Mouse (Mus musculus) heart, embryonic 13.5 days (tissue): ENCODE measurements around the gene Fam189a1. TPM values are rescaled to one million over a fixed set of nuclear protein-coding genes. Genes with fewer than 3 reads are reported as not detected.
A peak's percentile ranks its signal among the peaks of the same experiment; 100 is the strongest.

Source experiments
- ATAC-seq: fragments of 200-750 bp; cut with Nextera tagmentation; 2 replicates; pipeline ENCODE4 v1.8.0; 2017; ENCODE audit warnings: moderate TSS enrichment; ENCODE audit not compliant: insufficient number of reproducible peaks, low FRiP score, low TSS enrichment; ENCODE audit errors: extremely low read depth
- H3K27ac ChIP-seq: fragments of 300-500 bp; sonication (generic); replicated peaks from 2 replicates; pipeline ENCODE4 v1.5.1; 2015; ENCODE audit warnings: moderate library complexity, mild to moderate bottlenecking, inconsistent platforms
- H3K27me3 ChIP-seq: fragments of 300-500 bp; sonication (generic); replicated peaks from 2 replicates; pipeline ENCODE4 v1.6.1; 2015; ENCODE audit warnings: mild to moderate bottlenecking, inconsistent platforms
- H3K36me3 ChIP-seq: fragments of 300-500 bp; sonication (generic); 2 replicates; pipeline ENCODE4 v1.6.1; 2015; ENCODE audit warnings: mild to moderate bottlenecking, inconsistent platforms
- H3K4me1 ChIP-seq: fragments of 300-500 bp; sonication (generic); 2 replicates; pipeline ENCODE4 v1.6.1; 2015; ENCODE audit warnings: inconsistent platforms
- H3K4me2 ChIP-seq: fragments of 300-500 bp; sonication (generic); 2 replicates; pipeline ENCODE4 v1.6.1; 2015; ENCODE audit warnings: inconsistent platforms, mild to moderate bottlenecking, moderate library complexity
- H3K4me3 ChIP-seq: fragments of 300-500 bp; sonication (generic); 2 replicates; pipeline ENCODE4 v1.5.1; 2015; ENCODE audit warnings: moderate library complexity, mild to moderate bottlenecking, inconsistent platforms
- H3K9ac ChIP-seq: fragments of 300-500 bp; sonication (generic); 2 replicates; pipeline ENCODE4 v1.6.1; 2015; ENCODE audit warnings: inconsistent platforms, mild to moderate bottlenecking, moderate library complexity
- H3K9me3 ChIP-seq: fragments of 300-500 bp; sonication (generic); 2 replicates; pipeline ENCODE4 v1.6.1; 2016; ENCODE audit warnings: inconsistent platforms
- WGBS: fragments of 180-500 bp; shearing (Covaris S2); methylation state at CpG from one replicate; pipeline ENCODE4 v1.1.7; 2015; ENCODE audit warnings: mixed read lengths; 5-methylcytosine and 5-hydroxymethylcytosine counted together
- polyA plus RNA-seq: library from polyadenylated mRNA; unstranded; fragments of >200 nt; fragmentation: Nextera tagmentation; extraction: Ambion mirVana; gene quantifications from 2 replicates; pipeline ENCODE4 v1.2.1, GENCODE M21; 2015

The Fam189a1 gene
- polyA plus RNA-seq, 1 experiment from 2014 or later, result 0.32 TPM

- no peak for ATAC-seq
- Histone ChIP-seq H3K4me2 (no peak overlapping the region), H3K27me3 (no peaks in the 10 kb centered on the region), H3K27ac (no peak overlapping the region), H3K9ac (no peak overlapping the region), H3K4me3 (no peak overlapping the region), H3K4me1 (peaks cover 28% of the 10 kb centered on the region), H3K36me3 (no peaks in the 10 kb centered on the region), H3K9me3 (no peaks in the 10 kb centered on the region)
- WGBS, result 44% methylated on average over 2 of the region's 2 CpGs
These were observed 54.7 kb downstream of the Fam189a1 start for GRCm38 (mm10) chr7:65101661-65102060.

GRCm38 (mm10) chr7:65097708-65098107 is 58.7 kb downstream of the Fam189a1 start:
- no peaks in the 10 kb centered on the region for H3K27me3 ChIP-seq
- peak overlapping the region; percentile 83 for H3K27ac ChIP-seq
- no peak overlapping the region for H3K9ac ChIP-seq
- ATAC-seq, result no peak
- peak overlapping the region; percentile 61 for H3K4me2 ChIP-seq
- peak overlapping the region; percentile 27 for H3K4me3 ChIP-seq
- H3K36me3 ChIP-seq, result no peaks in the 10 kb centered on the region
- no peaks in the 10 kb centered on the region for H3K9me3 ChIP-seq
- WGBS, result 40% methylated on average over 14 of the region's 14 CpGs
- H3K4me1 ChIP-seq, result peaks cover 40% of the 10 kb centered on the region

- Histone ChIP-seq H3K36me3 (no peaks in the 10 kb centered on the region), H3K4me3 (no peak overlapping the region), H3K9me3 (no peaks in the 10 kb centered on the region), H3K9ac (no peak overlapping the region), H3K4me2 (no peak overlapping the region), H3K4me1 (peaks cover 33% of the 10 kb centered on the region), H3K27me3 (no peaks in the 10 kb centered on the region), H3K27ac (peak overlapping the region; percentile 12; the same call in 1 of the 2 replicates)
- WGBS, result 37% methylated on average over 5 of the region's 5 CpGs
- ATAC-seq, result no peak; the same call in 1 of the 2 replicates
These were observed 60.7 kb downstream of the Fam189a1 start for GRCm38 (mm10) chr7:65095631-65096107.

- H3K9ac ChIP-seq, result no peak overlapping the region
- no peak overlapping the region for H3K4me3 ChIP-seq
- WGBS, result 67% methylated on average over 4 of the region's 4 CpGs
- peaks cover 26% of the 10 kb centered on the region for H3K4me1 ChIP-seq
- ATAC-seq, result no peak
- H3K36me3 ChIP-seq, result no peaks in the 10 kb centered on the region
- H3K9me3 ChIP-seq, result no peaks in the 10 kb centered on the region
- no peak overlapping the region for H3K4me2 ChIP-seq
- H3K27me3 ChIP-seq, result no peaks in the 10 kb centered on the region
- H3K27ac ChIP-seq, result no peak overlapping the region
These were observed 63.1 kb downstream of the Fam189a1 start for GRCm38 (mm10) chr7:65093314-65093713.

- Histone ChIP-seq H3K9me3 (no peaks in the 10 kb centered on the region), H3K27ac (no peak overlapping the region), H3K4me3 (no peak overlapping the region), H3K27me3 (no peaks in the 10 kb centered on the region), H3K4me1 (peaks cover 11% of the 10 kb centered on the region), H3K4me2 (no peak overlapping the region), H3K9ac (no peak overlapping the region), H3K36me3 (no peaks in the 10 kb centered on the region)
- no peak for ATAC-seq
- 75% methylated on average over 4 of the region's 4 CpGs for WGBS
These were observed 64.9 kb downstream of the Fam189a1 start for GRCm38 (mm10) chr7:65091486-65091885.

GRCm38 (mm10) chr7:65085972-65086371 is 70.4 kb downstream of the Fam189a1 start:
- Histone ChIP-seq H3K36me3 (no peaks in the 10 kb centered on the region), H3K4me3 (no peak overlapping the region), H3K9me3 (no peaks in the 10 kb centered on the region), H3K27me3 (no peaks in the 10 kb centered on the region), H3K4me1 (peaks cover 14% of the 10 kb centered on the region), H3K4me2 (no peak overlapping the region), H3K27ac (no peak overlapping the region), H3K9ac (no peak overlapping the region)
- ATAC-seq, result no peak
- 61% methylated on average over 6 of the region's 6 CpGs for WGBS

- no peaks in the 10 kb centered on the region for H3K36me3 ChIP-seq
- H3K4me1 ChIP-seq, result peaks cover 14% of the 10 kb centered on the region
- no peaks in the 10 kb centered on the region for H3K27me3 ChIP-seq
- no peaks in the 10 kb centered on the region for H3K9me3 ChIP-seq
- H3K4me2 ChIP-seq, result no peak overlapping the region
- H3K27ac ChIP-seq, result peak overlapping the region; percentile 28; the same call in 1 of the 2 replicates
- H3K9ac ChIP-seq, result no peak overlapping the region
- no peak for ATAC-seq
- WGBS, result 17% methylated on average over 3 of the region's 3 CpGs
- H3K4me3 ChIP-seq, result no peak overlapping the region
These were observed 73.6 kb downstream of the Fam189a1 start for GRCm38 (mm10) chr7:65082778-65083091.

- Histone ChIP-seq H3K4me2 (no peak overlapping the region), H3K27ac (peak overlapping the region; percentile 28; the same call in 1 of the 2 replicates), H3K36me3 (no peaks in the 10 kb centered on the region), H3K9me3 (no peaks in the 10 kb centered on the region), H3K9ac (no peak overlapping the region), H3K27me3 (no peaks in the 10 kb centered on the region), H3K4me1 (peaks cover 14% of the 10 kb centered on the region), H3K4me3 (no peak overlapping the region)
- WGBS, result 44% methylated on average over 6 of the region's 6 CpGs
- no peak for ATAC-seq
These were observed 74.2 kb downstream of the Fam189a1 start for GRCm38 (mm10) chr7:65081979-65082777.

GRCm38 (mm10) chr7:65076134-65076533 is 80.2 kb downstream of the Fam189a1 start:
- 81% methylated on average over 4 of the region's 4 CpGs for WGBS
- no peaks in the 10 kb centered on the region for H3K27me3 ChIP-seq
- H3K36me3 ChIP-seq, result no peaks in the 10 kb centered on the region
- H3K9ac ChIP-seq, result no peak overlapping the region
- no peaks in the 10 kb centered on the region for H3K4me1 ChIP-seq
- H3K4me3 ChIP-seq, result no peak overlapping the region
- H3K9me3 ChIP-seq, result no peaks in the 10 kb centered on the region
- ATAC-seq, result no peak
- no peak overlapping the region for H3K27ac ChIP-seq
- H3K4me2 ChIP-seq, result no peak overlapping the region

GRCm38 (mm10) chr7:65074194-65074593 is 82.2 kb downstream of the Fam189a1 start:
- no peak overlapping the region for H3K9ac ChIP-seq
- no peaks in the 10 kb centered on the region for H3K4me1 ChIP-seq
- no peak overlapping the region for H3K27ac ChIP-seq
- WGBS, result 38% methylated on average over 9 of the region's 9 CpGs
- H3K36me3 ChIP-seq, result no peaks in the 10 kb centered on the region
- ATAC-seq, result no peak
- no peaks in the 10 kb centered on the region for H3K9me3 ChIP-seq
- no peak overlapping the region for H3K4me3 ChIP-seq
- H3K27me3 ChIP-seq, result no peaks in the 10 kb centered on the region
- no peak overlapping the region for H3K4me2 ChIP-seq

GRCm38 (mm10) chr7:65073555-65073954 is 82.8 kb downstream of the Fam189a1 start:
- no peak for ATAC-seq
- Histone ChIP-seq H3K27ac (no peak overlapping the region), H3K9ac (no peak overlapping the region), H3K9me3 (no peaks in the 10 kb centered on the region), H3K36me3 (no peaks in the 10 kb centered on the region), H3K4me1 (no peaks in the 10 kb centered on the region), H3K4me3 (no peak overlapping the region), H3K4me2 (no peak overlapping the region), H3K27me3 (no peaks in the 10 kb centered on the region)
- 26% methylated on average over 6 of the region's 6 CpGs for WGBS

GRCm38 (mm10) chr7:65066211-65066610 is 90.2 kb downstream of the Fam189a1 start:
- no peaks in the 10 kb centered on the region for H3K9me3 ChIP-seq
- no peaks in the 10 kb centered on the region for H3K4me1 ChIP-seq
- no peak overlapping the region for H3K27ac ChIP-seq
- ATAC-seq, result no peak
- no peak overlapping the region for H3K9ac ChIP-seq
- WGBS, result 72% methylated on average over 7 of the region's 7 CpGs
- H3K27me3 ChIP-seq, result no peaks in the 10 kb centered on the region
- no peak overlapping the region for H3K4me3 ChIP-seq
- no peaks in the 10 kb centered on the region for H3K36me3 ChIP-seq
- H3K4me2 ChIP-seq, result no peak overlapping the region
